In the genomic region with DNA sequence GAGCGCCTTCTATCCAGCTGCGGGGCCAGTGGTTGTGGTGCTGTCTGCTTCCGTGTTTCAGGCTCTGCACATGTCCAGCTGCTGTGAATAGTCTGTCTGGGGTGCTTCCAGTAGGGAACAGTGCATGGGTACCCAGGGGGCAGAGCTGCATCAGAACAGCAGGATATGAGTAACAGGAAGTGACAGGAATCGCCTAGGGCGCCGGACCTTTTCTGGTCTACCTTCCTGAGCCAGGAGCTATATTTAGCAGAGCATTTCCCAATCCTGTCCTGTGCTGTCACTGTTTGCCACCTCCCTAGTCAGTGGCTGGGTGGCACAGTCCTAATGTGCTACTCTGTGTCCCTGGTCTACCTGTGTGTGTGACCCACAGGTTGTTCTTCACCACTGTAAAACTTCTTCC, we compare ENCODE assay signal across 9 mouse cellular contexts. TPM values are rescaled to one million over a fixed set of nuclear protein-coding genes. Genes with fewer than 3 reads are reported as not detected.
A peak's percentile ranks its signal among the peaks of the same experiment; 100 is the strongest.
DNase-seq lines count a peak whose midpoint lies in the region; ATAC-seq and TF ChIP-seq lines count a peak whose summit lies in the region.
"Had no signal": no experiment of that assay in that cellular context is flagged by ENCODE, and none has a peak within 500 bp of the region (broad histone marks: within the 10 kb centered on the region; RNA-seq: fewer than 3 reads in every experiment).

No protein-coding gene starts in this region.

- H3K4me3 ChIP-seq in heart, embryonic 15.5 days, result no peak overlapping the region
- H3K4me3 ChIP-seq in liver, embryonic 12.5 days, result no peak overlapping the region
- no peak overlapping the region for H3K4me3 ChIP-seq in thymus, adult 2 months (ENCODE audit: control insufficient read depth, insufficient read depth, low read length)
- no peak overlapping the region for H3K4me3 ChIP-seq in forebrain, embryonic 12.5 days (replicated peaks)
- H3K4me3 ChIP-seq in hindbrain, postnatal 0 days (ENCODE audit: low read length), result no peak overlapping the region
- H3K4me3 ChIP-seq: limb, embryonic 12.5 days had no signal

- H3K27ac ChIP-seq in heart, embryonic 15.5 days, result peak overlapping the region; percentile 58
- H3K27ac ChIP-seq in liver, embryonic 12.5 days, result peak overlapping the region; percentile 54; the same call in 1 of the 2 replicates
- peak overlapping the region; percentile 69 for H3K27ac ChIP-seq in thymus, adult 2 months (ENCODE audit: control insufficient read depth, insufficient read depth, low read length)
- H3K27ac ChIP-seq in forebrain, embryonic 12.5 days, result no peak overlapping the region
- H3K27ac ChIP-seq in hindbrain, postnatal 0 days, result no peak overlapping the region
- H3K27ac ChIP-seq: limb, embryonic 12.5 days had no signal

- ATAC-seq in heart, embryonic 15.5 days (replicated peaks; ENCODE audit: insufficient number of reproducible peaks, insufficient read depth, low FRiP score, low read depth), result peak; percentile 73
- peak; percentile 70; the same call in 1 of the 2 replicates for ATAC-seq in liver, embryonic 12.5 days
- ATAC-seq in forebrain, embryonic 12.5 days (ENCODE audit: low FRiP score), result no peak
- ATAC-seq in hindbrain, postnatal 0 days, result no peak

- no peaks in the 10 kb centered on the region for H3K27me3 ChIP-seq in heart, embryonic 15.5 days
- no peaks in the 10 kb centered on the region for H3K27me3 ChIP-seq in liver, embryonic 12.5 days (replicated peaks)
- no peaks in the 10 kb centered on the region for H3K27me3 ChIP-seq in thymus, adult 2 months (ENCODE audit: control insufficient read depth, insufficient read depth, low read length)
- no peaks in the 10 kb centered on the region for H3K27me3 ChIP-seq in forebrain, embryonic 12.5 days
- H3K27me3 ChIP-seq in hindbrain, postnatal 0 days (ENCODE audit: insufficient read depth, low read length), result no peaks in the 10 kb centered on the region
- H3K27me3 ChIP-seq: limb, embryonic 12.5 days had no signal

- peaks cover 17% of the 10 kb centered on the region for H3K4me1 ChIP-seq in heart, embryonic 15.5 days (replicated peaks)
- H3K4me1 ChIP-seq in liver, embryonic 12.5 days, result peaks cover 39% of the 10 kb centered on the region
- peaks cover 31% of the 10 kb centered on the region for H3K4me1 ChIP-seq in thymus, adult 2 months (replicated peaks; ENCODE audit: control insufficient read depth, insufficient read depth, low read length)
- H3K4me1 ChIP-seq in forebrain, embryonic 12.5 days, result no peaks in the 10 kb centered on the region
- no peaks in the 10 kb centered on the region for H3K4me1 ChIP-seq in hindbrain, postnatal 0 days (ENCODE audit: insufficient read depth, low read length)
- H3K4me1 ChIP-seq: limb, embryonic 12.5 days had no signal

- H3K9me3 ChIP-seq in heart, embryonic 15.5 days (replicated peaks), result no peaks in the 10 kb centered on the region
- H3K9me3 ChIP-seq in liver, embryonic 12.5 days (replicated peaks), result no peaks in the 10 kb centered on the region
- H3K9me3 ChIP-seq in forebrain, embryonic 12.5 days, result no peaks in the 10 kb centered on the region
- no peaks in the 10 kb centered on the region for H3K9me3 ChIP-seq in hindbrain, postnatal 0 days (ENCODE audit: low read length)
- H3K9me3 ChIP-seq: limb, embryonic 12.5 days had no signal

- WGBS in heart, embryonic 15.5 days, result 48% methylated on average over 6 of the region's 6 CpGs
- whole genome bisulfite sequencing in liver, embryonic 12.5 days (ENCODE audit: insufficient replicate concordance), result 47% methylated on average over 6 of the region's 6 CpGs
- 45% methylated on average over 6 of the region's 6 CpGs for WGBS in thymus, adult 2 months
- 92% methylated on average over 6 of the region's 6 CpGs for WGBS in forebrain, embryonic 12.5 days
- WGBS in hindbrain, postnatal 0 days, result 85% methylated on average over 6 of the region's 6 CpGs

- H3K9ac ChIP-seq in heart, embryonic 15.5 days, result no peak overlapping the region
- H3K9ac ChIP-seq in liver, embryonic 12.5 days, result no peak overlapping the region; the same call in 1 of the 2 replicates
- no peak overlapping the region for H3K9ac ChIP-seq in forebrain, embryonic 12.5 days
- H3K9ac ChIP-seq in hindbrain, postnatal 0 days (replicated peaks; ENCODE audit: low read length), result no peak overlapping the region
- H3K9ac ChIP-seq: limb, embryonic 12.5 days had no signal

- peak overlapping the region; percentile 12 for H3K4me2 ChIP-seq in heart, embryonic 15.5 days
- no peak overlapping the region for H3K4me2 ChIP-seq in liver, embryonic 12.5 days
- H3K4me2 ChIP-seq in forebrain, embryonic 12.5 days, result no peak overlapping the region
- H3K4me2 ChIP-seq in hindbrain, postnatal 0 days (ENCODE audit: low read depth, low read length), result no peak overlapping the region
- H3K4me2 ChIP-seq: limb, embryonic 12.5 days had no signal

- TF ChIP-seq POLR2A in thymus, adult 2 months (IDR thresholded peaks at IDR 0.05; ENCODE audit: control insufficient read depth, extremely low read depth, insufficient read depth, low read length, poor library complexity), result no peak

- no peak for TF ChIP-seq CTCF in thymus, adult 2 months (IDR thresholded peaks at IDR 0.05; ENCODE audit: borderline replicate concordance, control insufficient read depth, extremely low read depth, insufficient read depth, low read length, poor library complexity)
- TF ChIP-seq CTCF in hindbrain, postnatal 0 days (IDR thresholded peaks at IDR 0.05; ENCODE audit: low read depth), result no peak

- peak; percentile 91 for DNase-seq in 416B (ENCODE audit: low read depth)
- peak; percentile 67 for DNase-seq in adrenal gland, postnatal 10 days
- peak; percentile 36 for DNase-seq in thymus, adult 2 months
- DNase-seq in left cerebral cortex, postnatal 14 days (ENCODE audit: low spot score in 2 of 2), result no peak
- no peak for DNase-seq in hindbrain, postnatal 0 days (ENCODE audit: low spot score)

- H3K36me3 ChIP-seq in heart, embryonic 15.5 days, result no peaks in the 10 kb centered on the region; the same call in 1 of the 2 replicates
- H3K36me3 ChIP-seq in liver, embryonic 12.5 days, result 0 out of 2 replicates have a peak, but pooled peaks cover 6% of the 10 kb centered on the region
- H3K36me3 ChIP-seq in thymus, adult 2 months (ENCODE audit: control insufficient read depth, insufficient read depth, low read length), result no peaks in the 10 kb centered on the region; the same call in 1 of the 2 replicates
- no peaks in the 10 kb centered on the region for H3K36me3 ChIP-seq in forebrain, embryonic 12.5 days (replicated peaks)
- no peaks in the 10 kb centered on the region for H3K36me3 ChIP-seq in hindbrain, postnatal 0 days (ENCODE audit: insufficient read depth, low read length)

- intact Hi-C loops in left cerebral cortex, postnatal 14 days (cut with DNase I), result no loop called here

RNA-seq across cellular contexts. Expression of a gene that starts 47.9 kb away (rescaled TPM):
- total RNA-seq in adrenal gland, postnatal 10 days (2021), result 100 to 1,000 TPM; 107 to 118 TPM
- polyA plus RNA-seq in heart, embryonic 15.5 days (2015; fragmentation: Nextera tagmentation; extraction: Ambion mirVana), result 19.7 and 24.7 TPM in 2 replicates
- 19.9 and 20.4 TPM in 2 replicates for polyA plus RNA-seq in liver, embryonic 12.5 days (2016; fragmentation: Nextera tagmentation; extraction: Ambion mirVana)
- polyA plus RNA-seq in thymus, adult 2 months (2012; rRNA removed), result 182 and 189 TPM in 2 replicates
- 100 to 1,000 TPM; 128 to 140 TPM for total RNA-seq in left cerebral cortex, postnatal 14 days (2021)
- polyA plus RNA-seq in forebrain, embryonic 12.5 days (2016; fragmentation: Nextera tagmentation; extraction: Ambion mirVana), result 43.2 and 45.8 TPM in 2 replicates
- 71.0 and 78.0 TPM in 2 replicates for total RNA-seq in hindbrain, postnatal 0 days (2014; rRNA removed)
- 33.5 and 36.1 TPM in 2 replicates for polyA plus RNA-seq in hindbrain, postnatal 0 days (2015; fragmentation: Nextera tagmentation; extraction: Ambion mirVana)

Comparison
In these comparisons a context has a peak if more than half of its experiments do, and no peak if none do; other contexts are left out.
1. DNase-seq: peak in 416B (single experiment), adrenal gland, postnatal 10 days (single experiment) and thymus, adult 2 months (single experiment); none in left cerebral cortex, postnatal 14 days (0 of 2) and hindbrain, postnatal 0 days (single experiment).
2. ATAC-seq: peak in heart, embryonic 15.5 days (single experiment) and liver, embryonic 12.5 days (single experiment); none in forebrain, embryonic 12.5 days (single experiment) and hindbrain, postnatal 0 days (single experiment).
3. H3K27ac ChIP-seq: peak in heart, embryonic 15.5 days (single experiment), liver, embryonic 12.5 days (single experiment) and thymus, adult 2 months (single experiment); none in forebrain, embryonic 12.5 days (single experiment) and hindbrain, postnatal 0 days (single experiment).